Mouse (Mus musculus): ENCODE data around the gene Papss2.

The Papss2 gene

GRCm38 (mm10) chr19:32595506-32596286 is at the start of gene Papss2:
TSS of gene Papss2 (plus strand) at chr19:32595790.
- DNase-seq (ENCODE audit: low spot score in 2 of 2) = peak in 1 of 2 experiments; percentile 42

GRCm38 (mm10) chr19:32547396-32547795 is 48.2 kb upstream of the Papss2 start:
- no peak for DNase-seq (ENCODE audit: low spot score in 2 of 2)

GRCm38 (mm10) chr19:32548202-32548601 is 47.4 kb upstream of the Papss2 start:
- DNase-seq (ENCODE audit: low spot score in 2 of 2) = no peak

- DNase-seq (ENCODE audit: low spot score in 2 of 2) = no peak
Observed at GRCm38 (mm10) chr19:32550446-32550845, 45.1 kb upstream of the Papss2 start.

- no peak for DNase-seq (ENCODE audit: low spot score in 2 of 2)
Observed at GRCm38 (mm10) chr19:32551442-32551841, 44.1 kb upstream of the Papss2 start.

- DNase-seq (ENCODE audit: low spot score in 2 of 2) = no peak
Observed at GRCm38 (mm10) chr19:32552106-32552505, 43.5 kb upstream of the Papss2 start.

- no peak for DNase-seq (ENCODE audit: low spot score in 2 of 2)
Observed at GRCm38 (mm10) chr19:32553310-32553709, 42.3 kb upstream of the Papss2 start.

- no peak for DNase-seq (ENCODE audit: low spot score in 2 of 2)
Observed at GRCm38 (mm10) chr19:32555257-32555656, 40.3 kb upstream of the Papss2 start.

GRCm38 (mm10) chr19:32567025-32567424 is 28.6 kb upstream of the Papss2 start:
- DNase-seq (ENCODE audit: low spot score in 2 of 2) = no peak

GRCm38 (mm10) chr19:32567447-32567846 is 28.1 kb upstream of the Papss2 start:
- DNase-seq (ENCODE audit: low spot score in 2 of 2) = no peak

- no peak for DNase-seq (ENCODE audit: low spot score in 2 of 2)
Observed at GRCm38 (mm10) chr19:32568470-32568869, 27.1 kb upstream of the Papss2 start.

GRCm38 (mm10) chr19:32568961-32569653 is 26.5 kb upstream of the Papss2 start:
- no peak for DNase-seq (ENCODE audit: low spot score in 2 of 2)

- DNase-seq (ENCODE audit: low spot score in 2 of 2) = no peak
Observed at GRCm38 (mm10) chr19:32569725-32570124, 25.9 kb upstream of the Papss2 start.

GRCm38 (mm10) chr19:32572191-32572590 is 23.4 kb upstream of the Papss2 start:
- DNase-seq (ENCODE audit: low spot score in 2 of 2) = no peak

GRCm38 (mm10) chr19:32573259-32573658 is 22.3 kb upstream of the Papss2 start:
- DNase-seq (ENCODE audit: low spot score in 2 of 2) = no peak

GRCm38 (mm10) chr19:32574846-32575245 is 20.7 kb upstream of the Papss2 start:
- peak; percentile 35 for DNase-seq (ENCODE audit: low spot score in 2 of 2)

GRCm38 (mm10) chr19:32577749-32578148 is 17.8 kb upstream of the Papss2 start:
- no peak for DNase-seq (ENCODE audit: low spot score in 2 of 2)

- no peak for DNase-seq (ENCODE audit: low spot score in 2 of 2)
Observed at GRCm38 (mm10) chr19:32583091-32583766, 12.4 kb upstream of the Papss2 start.

- DNase-seq (ENCODE audit: low spot score in 2 of 2) = no peak
Observed at GRCm38 (mm10) chr19:32587727-32588126, 7.9 kb upstream of the Papss2 start.

GRCm38 (mm10) chr19:32592749-32593148 is 2.8 kb upstream of the Papss2 start:
- no peak for DNase-seq (ENCODE audit: low spot score in 2 of 2)

- DNase-seq (ENCODE audit: low spot score in 2 of 2) = peak in 1 of 2 experiments; percentile 30
Observed at GRCm38 (mm10) chr19:32593870-32594269, 1.7 kb upstream of the Papss2 start.

GRCm38 (mm10) chr19:32595131-32595505 is 472 bp upstream of the Papss2 start:
- no peak for DNase-seq (ENCODE audit: low spot score in 2 of 2)

- no peak for DNase-seq (ENCODE audit: low spot score in 2 of 2)
Observed at GRCm38 (mm10) chr19:32599006-32599405, 3.4 kb downstream of the Papss2 start.
